Mouse (Mus musculus) cerebellum, postnatal 25 days (tissue): Measurements from ENCODE around the gene Rps23.
A peak's percentile ranks its signal among the peaks of the same experiment; 100 is the strongest.

Experiments used
- DNase-seq, 2 experiments: peaks; one replicate each; pipeline ENCODE4 v3.0.0; 2021; ENCODE audit warnings: mixed read lengths in 2 of 2

Rps23 gene

GRCm38 (mm10) chr13:90935852-90936251 lies 13.1 kb downstream of the Rps23 start:
- no peak for DNase-seq

GRCm38 (mm10) chr13:90939192-90939591 lies 16.4 kb downstream of the Rps23 start:
- no peak for DNase-seq

- DNase-seq: no peak
Observed at GRCm38 (mm10) chr13:90939600-90939999, 16.8 kb downstream of the Rps23 start.

DNA sequence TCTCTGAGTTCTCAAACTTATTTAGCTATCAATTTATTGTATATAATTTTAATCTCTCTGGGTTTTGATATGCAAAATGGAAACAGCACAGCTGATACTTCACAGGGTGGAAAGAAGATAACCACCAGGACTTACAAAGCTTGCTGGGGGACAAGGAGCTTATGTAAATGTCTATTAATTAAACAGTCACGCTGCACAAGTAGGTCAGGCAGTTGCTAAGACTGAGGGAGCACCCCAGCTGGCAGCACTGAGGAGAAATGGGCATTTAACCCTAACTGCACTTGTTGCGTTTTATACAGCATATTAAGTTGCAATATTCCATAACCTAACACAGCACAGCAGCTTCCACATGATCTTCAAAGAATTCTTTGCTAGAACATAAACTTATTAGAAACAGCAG lies 36.1 kb downstream of the Rps23 start:
- no peak for DNase-seq

- no peak for DNase-seq
Observed at GRCm38 (mm10) chr13:90960591-90960990, 37.8 kb downstream of the Rps23 start.

GRCm38 (mm10) chr13:90962836-90963760 lies 40.3 kb downstream of the Rps23 start:
- no peak for DNase-seq

DNA sequence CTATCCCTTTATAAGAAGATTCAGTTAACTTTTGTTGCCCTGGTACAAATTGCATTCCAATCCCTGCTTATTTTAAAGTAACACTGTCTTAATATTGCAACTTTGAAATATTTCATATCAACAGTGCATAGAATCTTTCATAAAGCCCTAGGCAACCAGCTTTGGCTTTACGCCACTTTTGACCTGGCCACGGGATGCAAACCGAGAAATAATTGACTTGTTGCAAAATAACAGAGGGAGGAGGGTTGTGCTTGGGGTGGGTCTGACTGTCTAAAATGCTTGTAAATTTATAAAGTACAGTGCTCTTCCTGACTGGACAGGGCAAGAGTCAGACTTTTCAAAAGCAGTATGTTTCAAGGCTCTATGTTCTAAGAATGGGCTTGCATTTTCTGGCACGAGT lies 41.8 kb downstream of the Rps23 start:
- no peak for DNase-seq

- DNase-seq: no peak
Observed at GRCm38 (mm10) chr13:90965996-90966395, 43.2 kb downstream of the Rps23 start.

DNA sequence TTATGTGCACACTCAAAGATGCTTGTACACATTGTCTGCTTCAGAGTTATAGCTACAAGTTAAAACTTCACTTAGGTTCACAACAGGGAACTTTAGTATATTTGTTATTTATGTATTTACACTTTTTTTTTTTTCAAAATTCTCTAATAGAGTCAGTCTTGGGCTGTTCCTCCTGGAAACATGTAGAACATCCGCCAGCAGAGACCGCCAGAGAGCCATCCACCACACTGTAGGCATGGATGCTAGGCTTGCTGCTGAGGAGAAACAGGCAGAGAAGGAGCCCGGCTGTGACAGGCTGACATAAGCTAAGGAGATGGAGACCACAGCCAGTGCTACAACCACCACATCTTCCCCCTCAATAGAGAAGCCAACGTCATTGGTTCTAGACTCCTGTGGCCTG lies 44.7 kb downstream of the Rps23 start:
- peak; percentile 84 to 91 for DNase-seq

GRCm38 (mm10) chr13:90968940-90969339 lies 46.2 kb downstream of the Rps23 start:
- no peak for DNase-seq

- DNase-seq: no peak
Observed at GRCm38 (mm10) chr13:90970259-90971017, 47.7 kb downstream of the Rps23 start.

DNA sequence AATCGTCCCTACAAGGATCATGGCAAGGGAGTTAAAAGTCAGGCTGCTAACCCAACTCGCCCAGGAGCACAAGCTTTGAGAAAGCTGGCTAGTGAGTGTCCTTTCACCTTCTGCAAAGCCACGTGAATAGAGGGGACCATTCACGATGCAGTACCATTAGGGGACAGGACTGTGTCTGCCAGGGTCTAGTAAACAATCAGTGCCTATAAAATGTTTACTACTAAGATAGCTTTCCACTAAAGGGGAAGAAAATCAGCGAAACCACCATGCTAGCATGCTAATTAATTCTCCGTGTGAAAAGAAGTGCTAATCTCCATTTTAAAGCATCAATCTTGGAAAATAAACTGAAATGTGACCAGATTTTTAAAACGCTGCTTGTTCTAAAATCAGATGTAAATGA lies 50.7 kb downstream of the Rps23 start:
- DNase-seq: no peak
